17 mouse cellular contexts compared by ENCODE assay signal in genomic region chr3:122480986-122481385, GRCm38 (mm10).
A peak's percentile ranks its signal among the peaks of the same experiment; 100 is the strongest.
DNase-seq lines count a peak whose midpoint lies in the region; ATAC-seq and TF ChIP-seq lines count a peak whose summit lies in the region.
"Had no signal": no experiment of that assay in that cellular context is flagged by ENCODE, and none has a peak within 500 bp of the region (broad histone marks: within the 10 kb centered on the region; RNA-seq: fewer than 3 reads in every experiment).

No protein-coding gene starts in this region.

- no peak for DNase-seq in intestine, embryonic 14.5 days (ENCODE audit: low spot score)
- DNase-seq in ES-E14 (ENCODE audit: low read depth, low spot score): no peak
- DNase-seq in brain, embryonic 14.5 days (ENCODE audit: low read depth): peak; percentile 66
- peak; percentile 34 for DNase-seq in midbrain, embryonic 14.5 days
- no peak for DNase-seq in adrenal gland, adult 8-10 months
- DNase-seq in thymus, postnatal 25 days: no peak
- DNase-seq: cerebellum, adult 11 months; gastrocnemius, postnatal 36 days; heart, postnatal 10 days; liver, embryonic 13.5 days; thymus, adult 18-20 months had no signal

- no peak for TF ChIP-seq POLR2A in brain, embryonic 14.5 days (IDR thresholded peaks at IDR 0.05; ENCODE audit: borderline replicate concordance, extremely low read depth, insufficient read depth, insufficient read length, poor library complexity, severe bottlenecking)

- H3K36me3 ChIP-seq in intestine, embryonic 14.5 days (ENCODE audit: control insufficient read depth, insufficient read depth, low read length): no peaks in the 10 kb centered on the region
- no peaks in the 10 kb centered on the region for H3K36me3 ChIP-seq in intestine, postnatal 0 days (ENCODE audit: control insufficient read depth, insufficient read depth)
- H3K36me3 ChIP-seq in ES-E14 (ENCODE audit: control insufficient read depth, insufficient read depth, low read length, poor library complexity, severe bottlenecking): peaks cover 4% of the 10 kb centered on the region; the same call in 1 of the 2 replicates
- no peaks in the 10 kb centered on the region for H3K36me3 ChIP-seq in midbrain, embryonic 14.5 days (ENCODE audit: control insufficient read depth, insufficient read depth, low read length)
- H3K36me3 ChIP-seq: embryonic facial prominence, embryonic 10.5 days; G1E; intestine, embryonic 15.5 days; kidney, embryonic 15.5 days; liver, embryonic 13.5 days had no signal

- no peaks in the 10 kb centered on the region for H3K27me3 ChIP-seq in intestine, embryonic 14.5 days (replicated peaks; ENCODE audit: control insufficient read depth, insufficient read depth, low read length)
- no peaks in the 10 kb centered on the region for H3K27me3 ChIP-seq in intestine, postnatal 0 days (replicated peaks; ENCODE audit: control insufficient read depth, insufficient read depth, low read length)
- H3K27me3 ChIP-seq in midbrain, embryonic 14.5 days (ENCODE audit: control insufficient read depth, insufficient read depth, low read length): no peaks in the 10 kb centered on the region
- H3K27me3 ChIP-seq: intestine, embryonic 15.5 days; kidney, embryonic 15.5 days; liver, embryonic 13.5 days had no signal

- peak overlapping the region; percentile 18; the same call in 1 of the 2 replicates for H3K27ac ChIP-seq in intestine, embryonic 14.5 days (ENCODE audit: low read depth)
- H3K27ac ChIP-seq in intestine, postnatal 0 days (ENCODE audit: low read depth, low read length): no peak overlapping the region
- no peak overlapping the region for H3K27ac ChIP-seq in ES-E14 (ENCODE audit: insufficient read depth, low read depth, low read length, poor library complexity, severe bottlenecking)
- H3K27ac ChIP-seq in midbrain, embryonic 14.5 days (replicated peaks; ENCODE audit: low read depth, low read length): no peak overlapping the region
- H3K27ac ChIP-seq: liver, embryonic 13.5 days had no signal

- peaks cover 35% of the 10 kb centered on the region for H3K4me1 ChIP-seq in intestine, embryonic 14.5 days (replicated peaks; ENCODE audit: control insufficient read depth, insufficient read depth, low read length)
- peaks cover 15% of the 10 kb centered on the region; the same call in 1 of the 2 replicates for H3K4me1 ChIP-seq in intestine, postnatal 0 days (replicated peaks; ENCODE audit: control insufficient read depth, insufficient read depth, low read length)
- H3K4me1 ChIP-seq in ES-E14 (ENCODE audit: control insufficient read depth in 2 of 2, insufficient read depth in 2 of 2, low read length in 2 of 2, poor library complexity in 1 of 2): peaks cover 5 to 20% of the 10 kb centered on the region in 2 experiments; a peak in 3 of 4 replicates
- H3K4me1 ChIP-seq in midbrain, embryonic 14.5 days (ENCODE audit: control insufficient read depth, insufficient read depth, low read length): peaks cover 54% of the 10 kb centered on the region

- no peaks in the 10 kb centered on the region for H3K9me3 ChIP-seq in intestine, embryonic 14.5 days (ENCODE audit: control insufficient read depth, low read length)
- no peaks in the 10 kb centered on the region for H3K9me3 ChIP-seq in intestine, postnatal 0 days (ENCODE audit: control insufficient read depth)
- no peaks in the 10 kb centered on the region for H3K9me3 ChIP-seq in ES-E14 (ENCODE audit: control insufficient read depth, insufficient read depth, low read depth, low read length)
- H3K9me3 ChIP-seq in midbrain, embryonic 14.5 days (ENCODE audit: control insufficient read depth, low read length): no peaks in the 10 kb centered on the region
- H3K9me3 ChIP-seq: embryonic facial prominence, embryonic 10.5 days; G1E; intestine, embryonic 15.5 days; kidney, embryonic 15.5 days; liver, embryonic 13.5 days had no signal

- H3K4me3 ChIP-seq in intestine, embryonic 14.5 days (ENCODE audit: low read depth, low read length): no peak overlapping the region
- no peak overlapping the region for H3K4me3 ChIP-seq in intestine, postnatal 0 days (ENCODE audit: low read depth, low read length)
- no peak overlapping the region for H3K4me3 ChIP-seq in ES-E14 (ENCODE audit: insufficient read depth in 1 of 2, low read depth in 1 of 2, low read length in 2 of 2, poor library complexity in 1 of 2, severe bottlenecking in 1 of 2)
- H3K4me3 ChIP-seq in midbrain, embryonic 14.5 days (replicated peaks; ENCODE audit: low read depth, low read length): no peak overlapping the region
- H3K4me3 ChIP-seq: embryonic facial prominence, embryonic 10.5 days; erythroblast, embryonic 14.5 days; intestine, embryonic 15.5 days; kidney, embryonic 15.5 days; liver, embryonic 13.5 days had no signal

- WGBS in intestine, embryonic 14.5 days: 83% methylated on average over 5 of the region's 5 CpGs
- WGBS in intestine, postnatal 0 days: 81% methylated on average over 5 of the region's 5 CpGs
- 7% methylated on average over 5 of the region's 5 CpGs for WGBS in midbrain, embryonic 14.5 days

- no peak overlapping the region for H3K9ac ChIP-seq in intestine, embryonic 14.5 days (ENCODE audit: low read length)
- no peak overlapping the region for H3K9ac ChIP-seq in intestine, postnatal 0 days (ENCODE audit: low read depth, low read length)
- no peak overlapping the region for H3K9ac ChIP-seq in ES-E14 (ENCODE audit: insufficient read depth, low read depth, low read length, poor library complexity, severe bottlenecking)
- H3K9ac ChIP-seq in midbrain, embryonic 14.5 days (replicated peaks; ENCODE audit: low read length): no peak overlapping the region
- H3K9ac ChIP-seq: intestine, embryonic 15.5 days; kidney, embryonic 15.5 days; liver, embryonic 13.5 days had no signal

- H3K4me2 ChIP-seq in intestine, embryonic 14.5 days (ENCODE audit: low read length): no peak overlapping the region
- H3K4me2 ChIP-seq in intestine, postnatal 0 days (replicated peaks; ENCODE audit: low read depth): no peak overlapping the region
- H3K4me2 ChIP-seq in midbrain, embryonic 14.5 days (ENCODE audit: low read length): no peak overlapping the region; the same call in 1 of the 2 replicates
- H3K4me2 ChIP-seq: kidney, embryonic 15.5 days; liver, embryonic 13.5 days had no signal

- ATAC-seq in intestine, embryonic 14.5 days (replicated peaks; ENCODE audit: low FRiP score, low TSS enrichment, low read depth): no peak
- ATAC-seq in intestine, postnatal 0 days: no peak
- ATAC-seq in midbrain, embryonic 14.5 days (ENCODE audit: low FRiP score, low TSS enrichment): no peak

- no peak for TF ChIP-seq CTCF in intestine, postnatal 0 days (IDR thresholded peaks at IDR 0.05; ENCODE audit: low read depth)
- TF ChIP-seq CTCF in brain, embryonic 14.5 days (IDR thresholded peaks at IDR 0.05; ENCODE audit: borderline replicate concordance, extremely low read depth, insufficient read depth, insufficient read length): no peak

- in situ Hi-C loops in ES-E14 (cut with MboI; ENCODE audit: low sequenced_read_pairs in 2 of 2, unreplicated experiment in 2 of 2): no loop called here

TF ChIP-seq in ES-E14, 5 proteins besides CTCF, POLR2A, EP300 and RAD21:
- no peak for TF ChIP-seq HCFC1 (IDR thresholded peaks at IDR 0.05; ENCODE audit: borderline replicate concordance, insufficient read depth, low read length)
- TF ChIP-seq ZC3H11A (IDR thresholded peaks at IDR 0.05; ENCODE audit: borderline replicate concordance, low read depth, low read length): no peak
- TF ChIP-seq CHD2 (IDR thresholded peaks at IDR 0.05; ENCODE audit: low read depth, low read length): 0 out of 2 replicates have a peak, but pooled peaks have one; percentile 24
- no peak for TF ChIP-seq ZNF384 (IDR thresholded peaks at IDR 0.05; ENCODE audit: low read depth, low read length)

Comparison
In these comparisons a context has a peak if more than half of its experiments do, and no peak if none do; other contexts are left out.
1. DNase-seq: peak in brain, embryonic 14.5 days (single experiment) and midbrain, embryonic 14.5 days (single experiment); none in intestine, embryonic 14.5 days (single experiment), ES-E14 (single experiment), adrenal gland, adult 8-10 months (single experiment) and thymus, postnatal 25 days (single experiment).